Mouse (Mus musculus): Measurements from ENCODE around the gene Btbd16. TPM values are rescaled to one million over a fixed set of nuclear protein-coding genes. Genes with fewer than 3 reads are reported as not detected.

Gene Btbd16
- polyA plus RNA-seq, 1 experiment from 2014 or later: not detected

DNA sequence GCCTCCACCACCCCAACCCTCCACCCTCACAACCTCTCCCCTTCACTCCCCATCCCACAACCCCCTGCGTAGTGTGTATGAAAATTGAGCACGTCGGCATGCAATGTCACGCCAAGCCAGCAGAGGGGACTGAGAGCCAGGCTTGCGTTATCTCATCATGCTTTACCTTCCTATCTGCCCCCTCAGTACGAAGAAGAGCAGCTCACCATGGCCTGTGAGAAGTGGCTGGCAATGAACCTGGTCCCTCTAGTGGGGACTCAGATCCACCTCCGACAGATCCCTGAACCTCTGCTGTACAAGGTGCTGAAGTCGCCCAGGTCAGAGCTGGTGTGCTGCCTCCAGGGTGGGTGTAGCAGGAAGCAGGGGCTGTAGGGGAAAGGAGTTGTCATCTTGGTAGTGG is 22.9 kb downstream of the Btbd16 start:
- Histone ChIP-seq H3K27ac (no peak overlapping the region), H3K9ac (ENCODE audit: low read depth, low read length) (no peak overlapping the region), H3K4me3 (replicated peaks; ENCODE audit: low read depth, low read length) (no peak overlapping the region), H3K4me1 (replicated peaks; ENCODE audit: insufficient read depth, low read length) (0 out of 2 replicates have a peak, but pooled peaks cover 2% of the 10 kb centered on the region), H3K27me3 (ENCODE audit: insufficient read depth, low read length) (no peaks in the 10 kb centered on the region), H3K36me3 (ENCODE audit: insufficient read depth, low read length) (no peaks in the 10 kb centered on the region), H3K9me3 (replicated peaks; ENCODE audit: low read length) (no peaks in the 10 kb centered on the region), H3K4me2 (ENCODE audit: low read length) (no peak overlapping the region)
- WGBS: 74% methylated on average over 8 of the region's 8 CpGs
- ATAC-seq (replicated peaks; ENCODE audit: low FRiP score, low read depth): no peak
- TF ChIP-seq CTCF (IDR thresholded peaks at IDR 0.05; ENCODE audit: low read depth): peak; percentile 35; the same call in 1 of the 2 replicates
- DNase-seq (ENCODE audit: low spot score): no peak

DNA sequence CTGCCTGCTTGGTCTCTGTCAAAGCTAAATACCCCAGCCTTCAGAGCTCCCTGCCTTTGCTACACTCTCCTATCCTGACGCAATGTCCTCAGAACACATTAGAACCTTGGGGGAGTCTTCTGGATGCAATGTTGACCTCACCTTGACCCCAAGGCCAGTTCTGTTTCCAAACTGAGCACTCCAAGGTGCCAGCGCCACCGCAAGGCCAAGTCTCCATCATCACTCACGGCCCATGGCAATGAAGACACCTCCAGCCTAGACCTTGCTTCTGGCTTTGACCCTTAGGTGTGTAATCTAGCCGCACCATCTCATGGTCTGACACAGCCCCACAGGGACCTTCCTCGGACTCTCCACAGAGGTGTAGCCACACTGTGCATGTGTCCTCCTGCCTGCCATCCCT is 23.7 kb downstream of the Btbd16 start:
- no peak for TF ChIP-seq CTCF (IDR thresholded peaks at IDR 0.05; ENCODE audit: low read depth)
- Histone ChIP-seq H3K4me2 (ENCODE audit: low read length) (no peak overlapping the region), H3K27me3 (ENCODE audit: insufficient read depth, low read length) (no peaks in the 10 kb centered on the region), H3K36me3 (ENCODE audit: insufficient read depth, low read length) (no peaks in the 10 kb centered on the region), H3K27ac (no peak overlapping the region), H3K4me3 (replicated peaks; ENCODE audit: low read depth, low read length) (no peak overlapping the region), H3K9ac (ENCODE audit: low read depth, low read length) (no peak overlapping the region), H3K4me1 (replicated peaks; ENCODE audit: insufficient read depth, low read length) (0 out of 2 replicates have a peak, but pooled peaks cover 2% of the 10 kb centered on the region), H3K9me3 (replicated peaks; ENCODE audit: low read length) (no peaks in the 10 kb centered on the region)
- WGBS: 90% methylated on average over 6 of the region's 6 CpGs
- DNase-seq (ENCODE audit: low spot score): no peak
- ATAC-seq (replicated peaks; ENCODE audit: low FRiP score, low read depth): no peak

DNA sequence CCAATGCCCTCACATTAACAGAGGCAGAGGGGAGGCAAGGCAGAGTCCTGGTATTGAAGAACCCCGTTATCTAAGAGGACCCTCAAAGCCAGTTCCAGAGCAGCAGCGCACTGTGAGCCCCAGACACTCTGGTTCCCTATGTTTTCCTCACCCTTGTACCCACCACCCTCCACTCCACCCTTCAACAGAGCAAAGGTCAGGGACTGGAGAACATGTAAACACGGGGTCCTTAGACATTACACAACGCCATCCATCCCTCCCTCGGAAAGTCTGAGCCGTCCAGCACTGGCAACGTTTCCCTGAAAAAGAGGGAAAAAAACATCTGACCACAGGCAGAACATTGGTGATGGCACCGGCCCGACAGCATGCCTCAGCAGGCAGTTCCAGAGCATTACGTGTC is 25.5 kb downstream of the Btbd16 start:
- Histone ChIP-seq H3K27me3 (ENCODE audit: insufficient read depth, low read length) (no peaks in the 10 kb centered on the region), H3K27ac (no peak overlapping the region), H3K9ac (ENCODE audit: low read depth, low read length) (no peak overlapping the region), H3K4me1 (replicated peaks; ENCODE audit: insufficient read depth, low read length) (0 out of 2 replicates have a peak, but pooled peaks cover 2% of the 10 kb centered on the region), H3K4me3 (replicated peaks; ENCODE audit: low read depth, low read length) (no peak overlapping the region), H3K36me3 (ENCODE audit: insufficient read depth, low read length) (no peaks in the 10 kb centered on the region), H3K4me2 (ENCODE audit: low read length) (no peak overlapping the region), H3K9me3 (replicated peaks; ENCODE audit: low read length) (no peaks in the 10 kb centered on the region)
- WGBS: 72% methylated on average over 10 of the region's 10 CpGs
- DNase-seq (ENCODE audit: low spot score) (no peak), ATAC-seq (replicated peaks; ENCODE audit: low FRiP score, low read depth) (no peak)
- no peak for TF ChIP-seq CTCF (IDR thresholded peaks at IDR 0.05; ENCODE audit: low read depth)

DNA sequence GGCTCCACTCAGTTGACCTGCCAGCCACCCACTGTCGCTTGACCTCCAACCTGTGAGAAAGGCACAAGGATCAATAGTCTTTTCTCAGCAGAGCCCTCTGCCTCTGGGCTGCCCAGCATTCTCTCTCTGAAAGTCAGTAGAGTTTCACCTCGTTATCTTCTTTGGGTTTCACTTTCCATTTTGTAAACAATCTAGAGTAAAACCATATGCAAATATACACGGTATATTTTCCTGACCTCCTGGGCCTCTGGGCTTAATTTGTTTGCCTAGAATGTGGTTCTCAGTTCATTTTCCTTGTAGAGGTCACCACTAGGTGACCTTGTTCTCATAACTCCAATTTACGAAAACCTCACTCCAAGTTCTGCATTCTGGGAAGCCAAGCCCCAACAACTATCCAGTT is 26.8 kb downstream of the Btbd16 start:
- ATAC-seq (replicated peaks; ENCODE audit: low FRiP score, low read depth): no peak
- WGBS: 53% methylated on average over 4 of the region's 4 CpGs
- no peaks in the 10 kb centered on the region for H3K9me3 ChIP-seq (replicated peaks; ENCODE audit: low read length)
- H3K9ac ChIP-seq (ENCODE audit: low read depth, low read length): no peak overlapping the region
- no peak overlapping the region for H3K4me2 ChIP-seq (ENCODE audit: low read length)
- H3K27ac ChIP-seq: no peak overlapping the region
- DNase-seq (ENCODE audit: low spot score): peak; percentile 22
- 0 out of 2 replicates have a peak, but pooled peaks cover 2% of the 10 kb centered on the region for H3K4me1 ChIP-seq (replicated peaks; ENCODE audit: insufficient read depth, low read length)
- no peak overlapping the region for H3K4me3 ChIP-seq (replicated peaks; ENCODE audit: low read depth, low read length)
- H3K27me3 ChIP-seq (ENCODE audit: insufficient read depth, low read length): no peaks in the 10 kb centered on the region
- H3K36me3 ChIP-seq (ENCODE audit: insufficient read depth, low read length): no peaks in the 10 kb centered on the region
- TF ChIP-seq CTCF (IDR thresholded peaks at IDR 0.05; ENCODE audit: low read depth): no peak

DNA sequence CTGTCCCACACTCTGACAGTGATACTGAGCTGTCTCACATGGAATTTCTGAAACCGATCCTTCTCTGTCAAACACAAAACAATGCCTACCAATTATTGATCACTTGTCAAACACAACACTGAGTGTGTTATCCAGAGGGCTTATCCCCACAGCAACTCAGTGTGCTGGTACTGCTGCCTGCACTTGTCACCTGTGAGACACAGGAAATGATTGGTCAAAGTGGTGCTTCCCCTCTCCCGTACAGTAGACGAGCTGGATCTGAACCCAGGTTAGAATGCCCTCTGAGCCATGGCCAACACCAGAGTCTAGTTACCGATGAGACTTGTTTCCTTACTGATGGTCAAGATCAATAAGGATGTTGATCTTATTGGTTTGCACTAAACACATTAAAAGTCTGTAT is 27.9 kb downstream of the Btbd16 start:
- no peak for TF ChIP-seq CTCF (IDR thresholded peaks at IDR 0.05; ENCODE audit: low read depth)
- DNase-seq (ENCODE audit: low spot score) (no peak), ATAC-seq (replicated peaks; ENCODE audit: low FRiP score, low read depth) (no peak)
- Histone ChIP-seq H3K9ac (ENCODE audit: low read depth, low read length) (no peak overlapping the region), H3K4me1 (replicated peaks; ENCODE audit: insufficient read depth, low read length) (0 out of 2 replicates have a peak, but pooled peaks cover 2% of the 10 kb centered on the region), H3K4me2 (ENCODE audit: low read length) (no peak overlapping the region), H3K27ac (no peak overlapping the region), H3K36me3 (ENCODE audit: insufficient read depth, low read length) (no peaks in the 10 kb centered on the region), H3K9me3 (replicated peaks; ENCODE audit: low read length) (no peaks in the 10 kb centered on the region), H3K4me3 (replicated peaks; ENCODE audit: low read depth, low read length) (no peak overlapping the region), H3K27me3 (ENCODE audit: insufficient read depth, low read length) (no peaks in the 10 kb centered on the region)
- 89% methylated on average over 4 of the region's 4 CpGs for WGBS

DNA sequence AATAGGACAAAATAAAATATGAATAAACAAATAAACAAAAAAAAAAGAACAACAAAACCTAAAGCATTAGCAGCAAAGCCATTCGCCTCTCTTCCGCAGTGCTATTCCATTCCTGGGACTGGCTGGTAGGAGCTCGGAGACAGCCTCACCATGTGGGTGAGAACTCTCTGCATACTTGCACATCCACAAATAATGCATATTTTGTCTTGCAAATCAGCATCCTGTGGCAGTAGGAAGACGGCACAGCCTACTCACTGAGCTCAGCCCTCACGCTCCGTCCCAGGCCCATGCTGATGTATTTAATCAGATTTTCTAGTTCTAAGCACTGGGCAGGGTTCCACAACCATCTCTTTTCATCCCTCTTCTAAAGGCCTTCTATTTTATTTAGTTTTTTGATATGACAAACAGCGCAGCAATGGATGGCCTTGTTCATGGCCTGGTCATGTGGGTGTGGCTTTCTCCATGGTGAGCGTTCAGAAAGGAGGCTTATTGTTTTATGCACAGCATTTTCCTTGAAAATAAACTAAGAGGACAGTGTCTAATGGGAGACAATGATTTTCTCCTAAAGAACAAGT is 29.5 kb downstream of the Btbd16 start:
- Histone ChIP-seq H3K27me3 (ENCODE audit: insufficient read depth, low read length) (no peaks in the 10 kb centered on the region), H3K9ac (ENCODE audit: low read depth, low read length) (no peak overlapping the region), H3K9me3 (replicated peaks; ENCODE audit: low read length) (no peaks in the 10 kb centered on the region), H3K27ac (no peak overlapping the region), H3K4me1 (replicated peaks; ENCODE audit: insufficient read depth, low read length) (0 out of 2 replicates have a peak, but pooled peaks cover 2% of the 10 kb centered on the region), H3K4me2 (ENCODE audit: low read length) (no peak overlapping the region), H3K4me3 (replicated peaks; ENCODE audit: low read depth, low read length) (no peak overlapping the region), H3K36me3 (ENCODE audit: insufficient read depth, low read length) (no peaks in the 10 kb centered on the region)
- WGBS: 89% methylated on average over 8 of the region's 8 CpGs
- no peak for DNase-seq (ENCODE audit: low spot score)
- ATAC-seq (replicated peaks; ENCODE audit: low FRiP score, low read depth): no peak
- TF ChIP-seq CTCF (IDR thresholded peaks at IDR 0.05; ENCODE audit: low read depth): no peak

DNA sequence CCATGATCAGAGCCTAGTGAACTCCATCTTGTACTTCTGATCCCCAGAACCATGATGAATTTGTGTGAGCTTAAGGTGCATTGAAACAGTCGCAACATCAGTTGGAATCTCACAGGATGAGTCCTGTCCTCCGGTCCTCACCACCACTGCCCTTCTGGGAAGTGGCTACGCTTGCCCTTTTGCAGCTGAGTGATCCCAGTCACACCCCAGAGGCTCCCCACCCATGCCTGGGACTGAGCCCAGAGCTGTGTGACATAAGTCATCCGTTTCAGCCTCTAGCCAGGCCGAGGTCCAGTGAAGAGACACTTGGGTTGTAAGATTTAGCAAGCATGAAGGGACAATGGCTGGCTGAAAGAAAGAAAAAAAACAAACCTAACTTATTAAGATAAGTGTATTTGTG is 31.1 kb downstream of the Btbd16 start:
- no peak for TF ChIP-seq CTCF (IDR thresholded peaks at IDR 0.05; ENCODE audit: low read depth)
- H3K9me3 ChIP-seq (replicated peaks; ENCODE audit: low read length): no peaks in the 10 kb centered on the region
- H3K9ac ChIP-seq (ENCODE audit: low read depth, low read length): no peak overlapping the region
- 50% methylated on average over 5 of the region's 5 CpGs for WGBS
- no peak overlapping the region for H3K27ac ChIP-seq
- H3K36me3 ChIP-seq (ENCODE audit: insufficient read depth, low read length): no peaks in the 10 kb centered on the region
- no peak overlapping the region for H3K4me3 ChIP-seq (replicated peaks; ENCODE audit: low read depth, low read length)
- no peaks in the 10 kb centered on the region for H3K27me3 ChIP-seq (ENCODE audit: insufficient read depth, low read length)
- H3K4me1 ChIP-seq (replicated peaks; ENCODE audit: insufficient read depth, low read length): peaks cover 2% of the 10 kb centered on the region; the same call in 1 of the 2 replicates
- no peak for ATAC-seq (replicated peaks; ENCODE audit: low FRiP score, low read depth)
- H3K4me2 ChIP-seq (ENCODE audit: low read length): no peak overlapping the region
- no peak for DNase-seq (ENCODE audit: low spot score)

All from kidney, postnatal 0 days (tissue).